Mouse (Mus musculus) liver, adult 2 months (tissue): ENCODE measurements around the gene Supt7l. TPM values are rescaled to one million over a fixed set of nuclear protein-coding genes. Genes with fewer than 3 reads are reported as not detected.

Experiments
- DNase-seq: peaks from one replicate; pipeline ENCODE4 v3.0.0-alpha.2; 2011; ENCODE audit warnings: low read depth, low spot score; ENCODE audit errors: extremely low read depth
- H3K27ac ChIP-seq: fragments of 200-500 bp; replicated peaks from 2 replicates; pipeline ENCODE4 v1.5.1; 2012; ENCODE audit warnings: low read depth, mild to moderate bottlenecking, control low read depth, inconsistent platforms, low read length; ENCODE audit not compliant: insufficient read depth
- H3K27me3 ChIP-seq: fragments of 200-500 bp; 2 replicates; pipeline ENCODE4 v1.6.1; 2012; ENCODE audit warnings: mild to moderate bottlenecking, moderate library complexity, low read length, inconsistent platforms; ENCODE audit not compliant: control insufficient read depth, insufficient read depth
- H3K36me3 ChIP-seq: fragments of 200-500 bp; 2 replicates; pipeline ENCODE4 v1.6.1; 2012; ENCODE audit warnings: low read length, inconsistent platforms; ENCODE audit not compliant: control insufficient read depth, insufficient read depth
- H3K4me1 ChIP-seq: fragments of 200-500 bp; 2 replicates; pipeline ENCODE4 v1.6.1; 2011; ENCODE audit warnings: low read length; ENCODE audit not compliant: control insufficient read depth, insufficient read depth
- H3K4me3 ChIP-seq: fragments of 200-500 bp; 2 replicates; pipeline ENCODE4 v1.5.1; 2011; ENCODE audit warnings: low read depth, mild to moderate bottlenecking, control low read depth, low read length, moderate library complexity; ENCODE audit not compliant: insufficient read depth
- H3K79me2 ChIP-seq: fragments of 200-500 bp; 2 replicates; pipeline ENCODE4 v1.6.1; 2012; ENCODE audit warnings: inconsistent platforms, mild to moderate bottlenecking, low read length, moderate library complexity; ENCODE audit not compliant: control insufficient read depth, insufficient read depth
- H3K9ac ChIP-seq: fragments of 200-500 bp; 2 replicates; pipeline ENCODE4 v1.6.1; 2012; ENCODE audit warnings: low read depth, mild to moderate bottlenecking, control low read depth, inconsistent platforms, low read length
- CTCF ChIP-seq: fragments of 200-500 bp; IDR thresholded peaks from 2 replicates; pipeline ENCODE4 v1.5.1; 2011; ENCODE audit warnings: low read depth, low read length, control low read depth
- POLR2A ChIP-seq: fragments of 200-500 bp; IDR thresholded peaks from 2 replicates; pipeline ENCODE4 v1.6.1; 2011; ENCODE audit warnings: low read length, control low read depth; ENCODE audit not compliant: insufficient read depth; ENCODE audit errors: extremely low read depth
- WGBS: fragments of 180-500 bp; shearing (Covaris S2); methylation state at CpG from one replicate; pipeline ENCODE4 v1.1.7; 2018; 5-methylcytosine and 5-hydroxymethylcytosine counted together
- polyA plus RNA-seq: library from polyadenylated mRNA; depleted of rRNA; stranded (reverse); fragments of >200 nt; gene quantifications from 2 replicates; pipeline ENCODE4 v1.2.3, GENCODE M21; 2012
- total RNA-seq: library from RNA; depleted of rRNA; stranded (reverse); fragments of >200 nt; gene quantifications from 2 replicates; pipeline ENCODE4 v1.2.3, GENCODE M21; 2014

Supt7l gene
- total and polyA plus RNA-seq, 2 experiments, result 6.6 to 6.8 TPM

GRCm38 (mm10) chr5:31559401-31559800 is 31.8 kb upstream of the Supt7l start:
- H3K4me3 ChIP-seq, result no peak overlapping the region
- WGBS, result 81% methylated on average over 1 of the region's 1 CpGs
- TF ChIP-seq CTCF (no peak), POLR2A (no peak)
- no peaks in the 10 kb centered on the region for H3K4me1 ChIP-seq
- peaks cover 20% of the 10 kb centered on the region for H3K36me3 ChIP-seq
- no peak for DNase-seq
- H3K79me2 ChIP-seq, result no peaks in the 10 kb centered on the region
- H3K27ac ChIP-seq, result no peak overlapping the region
- no peaks in the 10 kb centered on the region for H3K27me3 ChIP-seq
- H3K9ac ChIP-seq, result no peak overlapping the region

- no peaks in the 10 kb centered on the region for H3K27me3 ChIP-seq
- H3K4me3 ChIP-seq, result no peak overlapping the region
- H3K36me3 ChIP-seq, result peaks cover 61% of the 10 kb centered on the region
- no peak for TF ChIP-seq CTCF
- TF ChIP-seq POLR2A, result no peak
- no peak for DNase-seq
- H3K27ac ChIP-seq, result no peak overlapping the region
- 94% methylated on average over 2 of the region's 2 CpGs for WGBS
- H3K4me1 ChIP-seq, result no peaks in the 10 kb centered on the region
- no peaks in the 10 kb centered on the region for H3K79me2 ChIP-seq
- H3K9ac ChIP-seq, result no peak overlapping the region
Measured at GRCm38 (mm10) chr5:31535228-31535627, 7.6 kb upstream of the Supt7l start.

- peaks cover 8% of the 10 kb centered on the region; the same call in 1 of the 2 replicates for H3K79me2 ChIP-seq
- peaks cover 27% of the 10 kb centered on the region for H3K36me3 ChIP-seq
- H3K4me3 ChIP-seq, result no peak overlapping the region
- WGBS, result 49% methylated on average over 2 of the region's 2 CpGs
- no peaks in the 10 kb centered on the region for H3K27me3 ChIP-seq
- H3K9ac ChIP-seq, result no peak overlapping the region
- no peak overlapping the region for H3K27ac ChIP-seq
- no peak for DNase-seq
- TF ChIP-seq POLR2A, result no peak
- TF ChIP-seq CTCF, result no peak
- H3K4me1 ChIP-seq, result peaks cover 7% of the 10 kb centered on the region
Measured at GRCm38 (mm10) chr5:31528560-31528959, 953 bp upstream of the Supt7l start.

- no peaks in the 10 kb centered on the region for H3K27me3 ChIP-seq
- H3K9ac ChIP-seq, result peak overlapping the region; percentile 82
- TF ChIP-seq POLR2A, result no peak
- no peak for TF ChIP-seq CTCF
- H3K79me2 ChIP-seq, result peaks cover 8% of the 10 kb centered on the region; the same call in 1 of the 2 replicates
- peaks cover 7% of the 10 kb centered on the region for H3K4me1 ChIP-seq
- peak overlapping the region; percentile 85; the same call in 1 of the 2 replicates for H3K27ac ChIP-seq
- no peak for DNase-seq
- peaks cover 15% of the 10 kb centered on the region for H3K36me3 ChIP-seq
- peak overlapping the region; percentile 91 for H3K4me3 ChIP-seq
- 2% methylated on average over 40 of the region's 40 CpGs for WGBS
Measured at GRCm38 (mm10) chr5:31527117-31527680, 408 bp downstream of the Supt7l start.

GRCm38 (mm10) chr5:31526354-31527116 is 1.1 kb downstream of the Supt7l start, which contains the start of gene Slc4a1ap:
Gene Slc4a1ap (plus strand): TSS chr5:31526995.
- TF ChIP-seq POLR2A (0 out of 2 replicates have a peak, but pooled peaks have one; percentile 17), CTCF (no peak)
- Histone ChIP-seq H3K79me2 (peaks cover 8% of the 10 kb centered on the region; the same call in 1 of the 2 replicates), H3K4me1 (peaks cover 7% of the 10 kb centered on the region), H3K27ac (peak within 1 kb of the TSS; percentile 85), H3K9ac (peak within 1 kb of the TSS; percentile 82), H3K27me3 (no peaks in the 10 kb centered on the region), H3K4me3 (peak within 1 kb of the TSS; percentile 91), H3K36me3 (peaks cover 9% of the 10 kb centered on the region)
- under 1% methylated on average over 28 of the region's 28 CpGs for WGBS
- peak; percentile 96 for DNase-seq

- H3K79me2 ChIP-seq, result no peaks in the 10 kb centered on the region
- WGBS, result 90% methylated on average over 6 of the region's 6 CpGs
- H3K27ac ChIP-seq, result no peak overlapping the region
- TF ChIP-seq POLR2A, result no peak
- TF ChIP-seq CTCF, result no peak
- H3K27me3 ChIP-seq, result no peaks in the 10 kb centered on the region
- no peak for DNase-seq
- no peak overlapping the region for H3K4me3 ChIP-seq
- H3K9ac ChIP-seq, result no peak overlapping the region
- peaks cover 27% of the 10 kb centered on the region for H3K36me3 ChIP-seq
- H3K4me1 ChIP-seq, result no peaks in the 10 kb centered on the region
Measured at GRCm38 (mm10) chr5:31520556-31520955, 7.1 kb downstream of the Supt7l start.
